Mouse (Mus musculus) B cell, adult 67 days (primary cell): ENCODE results near the gene Lrfn1. TPM values are rescaled to one million over a fixed set of nuclear protein-coding genes. Genes with fewer than 3 reads are reported as not detected.

Source experiments
- total RNA-seq, 2 experiments: library from RNA; stranded (reverse); gene quantifications; 4 replicates each; pipeline ENCODE4 v1.2.4; 2023

Gene Lrfn1
- 1 to 10 TPM; 2.0 to 2.5 TPM for total RNA-seq

GRCm38 (mm10) chr7:28451531-28452360 is at the start of gene Lrfn1:
Gene Lrfn1, plus strand, starts transcription at chr7:28451980.

GRCm38 (mm10) chr7:28436932-28437570 is 14.7 kb upstream of the Lrfn1 start, which contains the start of gene Gmfg:
Gene Gmfg, plus strand, starts transcription at chr7:28437447.

GRCm38 (mm10) chr7:28510405-28510974 is 58.7 kb downstream of the Lrfn1 start, which contains the start of gene Ifnl2:
Gene Ifnl2, minus strand, starts transcription at chr7:28510455.

Other genes starting within 250 kb of the Lrfn1 start
- gene Eid2, start 184.1 kb upstream of the Lrfn1 start, total RNA-seq, result 1 to 10 TPM; 2.0 to 2.1 TPM
- 1 to 10 TPM; 5.0 to 5.8 TPM for gene Eid2b, start 174.2 kb upstream of the Lrfn1 start, total RNA-seq
- gene Selenov, start 160.8 kb upstream of the Lrfn1 start, total RNA-seq, result not detected
- gene Dll3, start 149.7 kb upstream of the Lrfn1 start, total RNA-seq, result not detected
- gene Timm50, start 139.9 kb upstream of the Lrfn1 start, total RNA-seq, result 10 to 100 TPM; 39.8 to 42.4 TPM
- gene Supt5, start 113.2 kb upstream of the Lrfn1 start, total RNA-seq, result 100 to 1,000 TPM; 154 to 178 TPM
- gene Rps16, start 101.3 kb upstream of the Lrfn1 start, total RNA-seq, result 1,000 to 10,000 TPM; 3,040 to 3,128 TPM
- gene Plekhg2, start 79.4 kb upstream of the Lrfn1 start, total RNA-seq, result 100 to 1,000 TPM; 148 to 160 TPM
- 100 to 1,000 TPM; 693 to 924 TPM for gene Zfp36, start 71.7 kb upstream of the Lrfn1 start, total RNA-seq
- gene Med29, start 59.3 kb upstream of the Lrfn1 start, total RNA-seq, result 10 to 100 TPM; 18.5 to 21.6 TPM
- 100 to 1,000 TPM; 138 to 180 TPM for gene Paf1, start 59.0 kb upstream of the Lrfn1 start, total RNA-seq
- gene Gmfg, start 14.5 kb upstream of the Lrfn1 start, total RNA-seq, result 100 to 1,000 TPM; 259 to 266 TPM
- gene Ifnl2, start 58.5 kb downstream of the Lrfn1 start, total RNA-seq, result not detected
- not detected for gene Ifnl3, start 70.9 kb downstream of the Lrfn1 start, total RNA-seq
- not detected for gene Sycn, start 88.9 kb downstream of the Lrfn1 start, total RNA-seq
- gene Nccrp1, start 95.3 kb downstream of the Lrfn1 start, total RNA-seq, result not detected
- gene Samd4b, start 146.2 kb downstream of the Lrfn1 start, total RNA-seq, result 10 to 100 TPM; 47.2 to 57.8 TPM
- 10 to 100 TPM; 14.4 to 15.6 TPM for gene Pak4, start 146.2 kb downstream of the Lrfn1 start, total RNA-seq
- not detected for gene Acp7, start 179.4 kb downstream of the Lrfn1 start, total RNA-seq
- gene Fbxo27, start 240.9 kb downstream of the Lrfn1 start, total RNA-seq, result not detected